ENCODE assay signal across 14 mouse cellular contexts in the genomic region with DNA sequence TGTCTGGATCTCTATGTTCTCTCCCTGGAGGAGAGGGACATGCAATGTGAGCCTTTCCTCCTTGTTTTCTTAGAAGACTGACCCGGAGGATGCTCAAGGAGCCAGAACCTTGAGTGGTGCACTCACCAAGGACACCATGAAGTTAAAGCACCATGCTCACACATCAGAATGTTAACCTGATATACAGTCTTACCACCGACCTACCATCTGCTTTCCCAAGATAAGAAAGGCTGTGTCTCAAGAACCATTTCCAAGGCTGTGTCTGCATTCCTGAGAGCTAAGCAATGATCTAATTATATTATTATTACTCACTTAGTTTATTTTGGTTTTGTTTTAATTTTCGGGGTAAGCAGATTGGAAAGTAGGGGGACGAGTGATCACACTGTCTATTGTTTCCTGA.
"Had no signal": no experiment of that assay in that cellular context is flagged by ENCODE, and none has a peak within 500 bp of the region (broad histone marks: within the 10 kb centered on the region; RNA-seq: fewer than 3 reads in every experiment).

No protein-coding gene starts in this region.

- H3K9me3 ChIP-seq: kidney, embryonic 15.5 days; limb, embryonic 10.5 days; neural tube, embryonic 12.5 days had no signal

- H3K9ac ChIP-seq: kidney, embryonic 15.5 days; lung, embryonic 14.5 days; neural tube, embryonic 12.5 days had no signal

- H3K36me3 ChIP-seq: kidney, embryonic 15.5 days; limb, embryonic 10.5 days; neural tube, embryonic 12.5 days had no signal

- H3K4me2 ChIP-seq: kidney, embryonic 15.5 days; lung, embryonic 14.5 days; neural tube, embryonic 12.5 days had no signal

- ATAC-seq: intestine, embryonic 16.5 days had no signal

- H3K27me3 ChIP-seq: kidney, embryonic 15.5 days; neural tube, embryonic 12.5 days had no signal

- H3K4me3 ChIP-seq: kidney, embryonic 15.5 days; limb, embryonic 10.5 days; neural tube, embryonic 12.5 days had no signal

- DNase-seq: kidney, adult 2 months; kidney, postnatal 14 days; lung, embryonic 14.5 days; lung, postnatal 14 days; midbrain, embryonic 14.5 days; right cerebral cortex, postnatal 4 days; spleen, adult 18-20 months; thymus, adult 18-20 months; thymus, postnatal 14 days had no signal

- H3K27ac ChIP-seq: limb, embryonic 10.5 days; macrophage; neural tube, embryonic 12.5 days had no signal
